Mouse (Mus musculus): ENCODE data around the gene Tbx1. TPM values are rescaled to one million over a fixed set of nuclear protein-coding genes. Genes with fewer than 3 reads are reported as not detected.

The Tbx1 gene
- total and polyA plus RNA-seq, 3 experiments: not detected

DNA sequence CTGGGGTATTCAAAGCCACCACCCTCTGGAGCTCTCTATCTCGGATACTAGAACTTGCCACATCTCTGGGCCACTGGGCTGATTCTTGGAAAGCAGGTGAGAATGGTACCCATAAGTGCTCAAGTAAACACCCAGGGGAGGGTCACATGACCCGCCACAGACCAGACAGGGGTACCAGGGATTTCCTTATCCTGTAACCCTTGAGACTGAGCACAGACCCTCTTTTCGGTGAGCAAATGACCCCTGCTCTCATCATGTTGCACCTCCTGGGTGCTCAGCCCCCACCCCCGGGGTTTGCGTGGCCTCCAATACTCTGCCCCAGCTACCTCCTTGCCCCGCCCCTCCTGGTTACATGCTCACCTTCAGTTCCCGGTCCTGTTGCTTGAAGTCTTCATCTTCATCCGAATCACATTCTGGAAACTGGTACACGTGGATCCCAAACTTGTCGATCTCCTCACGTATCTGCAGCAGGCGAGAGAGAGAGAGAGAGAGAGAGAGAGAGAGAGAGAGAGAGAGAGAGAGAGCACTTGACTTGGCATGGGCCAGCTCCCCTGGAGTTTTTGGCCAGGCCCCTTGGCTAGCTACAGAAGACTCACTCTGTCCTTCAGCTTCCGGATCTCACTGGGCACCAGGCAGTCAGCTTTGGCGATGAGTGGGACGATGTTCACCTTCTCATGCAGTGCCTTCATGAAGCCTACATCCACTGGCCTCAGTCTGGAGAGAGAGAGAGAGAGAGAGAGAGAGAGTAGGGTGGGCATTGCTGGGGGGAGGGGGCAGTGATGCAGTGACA is 33.5 kb upstream of the Tbx1 start:
- H3K79me2 ChIP-seq (ENCODE audit: control insufficient read depth, insufficient read depth, low read length, poor library complexity): 0 out of 2 replicates have a peak, but pooled peaks cover 1% of the 10 kb centered on the region
- H3K27me3 ChIP-seq (ENCODE audit: control insufficient read depth in 1 of 2, insufficient read depth in 2 of 2, low read length in 2 of 2): no peaks in the 10 kb centered on the region
- peaks cover 0 to 5% of the 10 kb centered on the region in 2 experiments; a peak in 2 of 4 replicates for H3K36me3 ChIP-seq (ENCODE audit: control insufficient read depth in 1 of 2, insufficient read depth in 2 of 2, low read length in 2 of 2)
- no peaks in the 10 kb centered on the region for H3K9me3 ChIP-seq (replicated peaks; ENCODE audit: insufficient read depth, low read length)
- TF ChIP-seq ZKSCAN1 (IDR thresholded peaks at IDR 0.05; ENCODE audit: low read depth, low read length) (no peak), RCOR1 (IDR thresholded peaks at IDR 0.05; ENCODE audit: low read depth, low read length) (no peak), GATA1 (IDR thresholded peaks at IDR 0.05; ENCODE audit: low read depth, low read length) (no peak), CTCF (IDR thresholded peaks at IDR 0.05 in 2 of 3, conservative IDR thresholded peaks at IDR 0.05 in 1 of 3; ENCODE audit: control insufficient read depth in 1 of 3, insufficient read depth in 1 of 3, low read depth in 2 of 3, low read length in 3 of 3, poor library complexity in 1 of 3, severe bottlenecking in 1 of 3) (no peak), MAFK (IDR thresholded peaks at IDR 0.05; ENCODE audit: borderline replicate concordance, low read depth, low read length) (no peak), USF1 (IDR thresholded peaks at IDR 0.05; ENCODE audit: low read depth, low read length) (peak; percentile 46; the same call in 1 of the 2 replicates)
- H3K4me1 ChIP-seq (ENCODE audit: control insufficient read depth in 1 of 2, insufficient read depth in 2 of 2, low read length in 2 of 2): peaks cover 0 to 9% of the 10 kb centered on the region in 2 experiments; a peak in 3 of 4 replicates
- no peak overlapping the region for H3K9ac ChIP-seq (ENCODE audit: control insufficient read depth, low read depth, low read length, poor library complexity, severe bottlenecking)
- H3K4me3 ChIP-seq (ENCODE audit: control insufficient read depth in 1 of 2, insufficient read depth in 1 of 2, low read depth in 2 of 2, low read length in 2 of 2): no peak overlapping the region
- no peak for DNase-seq (ENCODE audit: low read depth, low spot score)
- no peak overlapping the region for H3K27ac ChIP-seq (ENCODE audit: control insufficient read depth, low read depth, low read length)

- no peak overlapping the region for H3K9ac ChIP-seq (ENCODE audit: control insufficient read depth, low read depth, low read length, poor library complexity, severe bottlenecking)
- H3K36me3 ChIP-seq (ENCODE audit: control insufficient read depth in 1 of 2, insufficient read depth in 2 of 2, low read length in 2 of 2): peaks cover 0 to 2% of the 10 kb centered on the region in 2 experiments; a peak in 1 of 4 replicates
- H3K27me3 ChIP-seq (ENCODE audit: control insufficient read depth in 1 of 2, insufficient read depth in 2 of 2, low read length in 2 of 2): no peaks in the 10 kb centered on the region
- H3K4me1 ChIP-seq (ENCODE audit: control insufficient read depth in 1 of 2, insufficient read depth in 2 of 2, low read length in 2 of 2): peaks cover 0 to 9% of the 10 kb centered on the region in 2 experiments; a peak in 3 of 4 replicates
- 0 out of 2 replicates have a peak, but pooled peaks cover 1% of the 10 kb centered on the region for H3K79me2 ChIP-seq (ENCODE audit: control insufficient read depth, insufficient read depth, low read length, poor library complexity)
- TF ChIP-seq ELF1 (IDR thresholded peaks at IDR 0.05; ENCODE audit: low read depth, low read length): no peak
- TF ChIP-seq POLR2A (IDR thresholded peaks at IDR 0.05; ENCODE audit: control insufficient read depth in 1 of 2, insufficient read depth in 1 of 2, low read depth in 1 of 2, low read length in 2 of 2, poor library complexity in 1 of 2): no peak
- TF ChIP-seq BHLHE40 (IDR thresholded peaks at IDR 0.05; ENCODE audit: borderline replicate concordance, low read depth, low read length): no peak
- no peak for TF ChIP-seq EP300 (IDR thresholded peaks at IDR 0.05; ENCODE audit: low read depth in 1 of 2, low read length in 2 of 2)
- TF ChIP-seq POLR2AphosphoS2 (IDR thresholded peaks at IDR 0.05; ENCODE audit: low read length): no peak
- no peak for TF ChIP-seq NELFE (IDR thresholded peaks at IDR 0.05; ENCODE audit: low read depth, low read length)
- no peak for TF ChIP-seq GABPA (IDR thresholded peaks at IDR 0.05; ENCODE audit: low read depth, low read length)
- TF ChIP-seq NRF1 (IDR thresholded peaks at IDR 0.05; ENCODE audit: insufficient read depth, low read depth, low read length, poor library complexity, severe bottlenecking): no peak
- no peak for TF ChIP-seq HCFC1 (IDR thresholded peaks at IDR 0.05; ENCODE audit: low read depth, low read length)
- TF ChIP-seq MEF2A (IDR thresholded peaks at IDR 0.05; ENCODE audit: extremely low read depth, insufficient replicate concordance, low read depth, low read length, poor library complexity, severe bottlenecking): no peak
- no peak for TF ChIP-seq USF2 (IDR thresholded peaks at IDR 0.05; ENCODE audit: borderline replicate concordance in 1 of 2, insufficient read depth in 1 of 2, low read depth in 1 of 2, low read length in 2 of 2)
- no peak for TF ChIP-seq GATA1 (IDR thresholded peaks at IDR 0.05; ENCODE audit: low read depth, low read length)
- no peak for TF ChIP-seq ETS1 (IDR thresholded peaks at IDR 0.05; ENCODE audit: low read depth, low read length)
- no peak for TF ChIP-seq USF1 (IDR thresholded peaks at IDR 0.05; ENCODE audit: low read depth, low read length)
- TF ChIP-seq UBTF (IDR thresholded peaks at IDR 0.05; ENCODE audit: borderline replicate concordance, insufficient read depth, low read depth, low read length): no peak
- no peak for TF ChIP-seq MAFK (IDR thresholded peaks at IDR 0.05; ENCODE audit: borderline replicate concordance, low read depth, low read length)
- TF ChIP-seq SIN3A (IDR thresholded peaks at IDR 0.05; ENCODE audit: low read length): no peak
- no peak for DNase-seq (ENCODE audit: low read depth, low spot score)
- no peak overlapping the region for H3K27ac ChIP-seq (ENCODE audit: control insufficient read depth, low read depth, low read length)
- no peak overlapping the region for H3K4me3 ChIP-seq (ENCODE audit: control insufficient read depth in 1 of 2, insufficient read depth in 1 of 2, low read depth in 2 of 2, low read length in 2 of 2)
- no peaks in the 10 kb centered on the region for H3K9me3 ChIP-seq (replicated peaks; ENCODE audit: insufficient read depth, low read length)
Observed at GRCm38 (mm10) chr16:18622916-18623750, 32.7 kb upstream of the Tbx1 start.
